Mouse (Mus musculus) gastrocnemius, adult 8-10 months (tissue): Measurements from ENCODE around the gene Ctnnbl1. TPM values are rescaled to one million over a fixed set of nuclear protein-coding genes. Genes with fewer than 3 reads are reported as not detected.

Source experiments
- DNase-seq, 2 experiments: peaks; one replicate each; pipeline ENCODE4 v3.0.0; 2022; ENCODE audit warnings: low spot score in 2 of 2
- total RNA-seq, 4 experiments: library from RNA; stranded (reverse); gene quantifications; 2 replicates each; pipeline ENCODE4 v1.2.4; 2022

The Ctnnbl1 gene
- total RNA-seq, 4 experiments from 2014 or later, result 9.3 to 12.8 (median 11.1) TPM

DNA sequence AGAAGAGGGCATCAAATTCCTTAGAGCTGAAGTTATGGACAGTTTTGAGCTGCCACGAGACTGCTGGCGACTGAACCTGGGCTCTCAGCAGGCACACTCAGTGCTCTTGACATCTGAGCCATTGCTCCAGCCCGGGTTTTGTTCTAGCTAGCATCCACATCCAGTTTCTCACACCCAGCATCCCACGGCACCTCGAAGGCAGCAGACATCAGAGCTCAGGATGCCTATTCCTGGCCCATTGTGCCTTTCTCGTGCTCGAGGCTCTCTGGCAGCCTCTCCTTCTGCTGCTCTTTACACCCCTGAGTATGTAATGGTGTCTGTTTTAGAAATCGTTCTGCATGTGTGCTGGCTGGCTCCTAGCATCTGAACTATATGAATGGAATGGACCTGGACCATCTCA, 13.3 kb downstream of the Ctnnbl1 start:
- DNase-seq, result no peak

DNA sequence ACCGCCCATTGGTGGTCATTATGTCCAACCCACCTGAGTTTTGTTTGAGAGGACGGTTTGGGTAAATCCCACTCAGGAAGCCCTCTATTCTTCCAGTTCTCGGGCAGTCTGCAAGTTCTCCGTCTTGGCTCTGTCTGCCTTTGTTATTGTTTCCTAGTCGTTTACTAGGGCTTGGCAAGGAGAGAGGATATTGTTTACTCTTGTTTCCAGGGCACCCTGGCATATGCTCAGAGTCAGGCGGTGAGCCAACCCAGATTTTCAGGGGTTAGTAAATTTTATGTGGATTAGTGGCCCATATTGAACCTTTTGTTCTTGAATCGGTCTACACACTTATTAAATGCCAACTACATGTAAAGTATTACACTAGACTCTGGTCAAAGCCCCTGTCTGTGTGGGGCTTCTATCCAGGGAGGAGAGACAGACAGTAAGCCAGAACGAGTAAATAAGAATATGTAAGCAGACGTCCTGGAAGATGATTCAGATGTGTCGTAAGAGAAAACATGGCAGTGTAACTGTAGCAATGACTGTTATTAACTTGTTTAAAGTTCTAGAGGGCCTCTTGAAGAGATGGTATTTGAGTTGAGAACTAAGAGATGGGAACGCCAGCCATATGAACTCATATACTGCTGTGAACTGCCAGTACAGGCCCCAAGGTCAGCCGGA, 13.9 kb downstream of the Ctnnbl1 start:
- no peak for DNase-seq

DNA sequence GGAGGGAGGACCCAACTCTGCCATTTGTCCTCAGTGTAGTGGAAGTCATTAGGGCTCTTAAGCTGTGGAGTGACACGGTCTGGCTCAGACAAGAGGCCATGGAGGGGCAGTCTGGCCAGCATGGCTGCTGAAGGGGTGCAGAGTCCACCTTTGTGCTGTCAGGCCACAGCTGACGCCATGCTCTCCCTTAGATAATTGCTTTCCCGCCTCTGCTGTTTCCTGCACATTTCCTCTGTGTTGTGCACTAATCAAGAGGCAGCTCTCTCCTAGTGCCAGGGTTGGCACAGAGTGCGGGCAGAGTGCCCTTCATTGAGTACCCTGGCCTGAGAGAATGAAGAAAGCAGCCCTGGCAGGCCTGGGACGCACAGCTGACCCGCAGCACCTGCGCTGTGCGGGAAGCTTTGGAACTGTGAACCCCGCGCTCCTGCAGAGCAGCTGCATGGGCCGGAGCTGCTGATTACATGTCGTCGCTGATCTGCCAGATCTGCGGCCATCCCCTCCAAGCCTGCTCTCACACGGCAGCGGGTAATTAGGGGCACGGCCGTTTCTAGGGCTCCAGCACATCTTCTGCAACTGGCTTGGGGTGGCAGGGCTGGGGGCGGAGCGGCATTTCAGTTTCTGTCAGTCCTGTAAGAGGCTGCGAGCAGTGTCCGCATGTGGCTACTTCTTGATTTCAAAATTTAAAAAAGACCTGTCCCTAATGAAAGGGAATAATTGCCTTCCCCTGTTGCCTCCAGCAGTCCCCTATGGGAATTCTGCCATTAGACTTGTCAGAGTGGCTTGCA, 14.6 kb downstream of the Ctnnbl1 start:
- peak in 1 of 2 experiments; percentile 40 for DNase-seq

DNA sequence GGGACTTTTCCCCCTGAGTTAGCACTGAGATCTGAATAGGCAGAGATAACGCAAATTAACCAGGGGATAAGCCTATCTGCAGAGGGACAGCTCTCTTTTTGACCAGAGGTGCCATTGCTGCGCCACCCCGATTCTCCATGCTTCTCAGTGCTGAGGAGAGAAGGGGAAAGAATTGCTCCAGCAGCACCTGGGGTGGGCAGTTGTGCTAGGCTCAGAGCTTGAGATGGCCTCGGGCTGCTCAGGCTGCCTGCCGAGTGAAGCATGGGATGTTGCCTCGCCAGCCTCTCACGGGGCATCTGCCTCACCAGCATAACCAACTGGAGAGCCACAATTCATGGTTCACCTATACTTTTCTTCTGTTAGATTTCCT, 15.2 kb downstream of the Ctnnbl1 start:
- no peak for DNase-seq

DNA sequence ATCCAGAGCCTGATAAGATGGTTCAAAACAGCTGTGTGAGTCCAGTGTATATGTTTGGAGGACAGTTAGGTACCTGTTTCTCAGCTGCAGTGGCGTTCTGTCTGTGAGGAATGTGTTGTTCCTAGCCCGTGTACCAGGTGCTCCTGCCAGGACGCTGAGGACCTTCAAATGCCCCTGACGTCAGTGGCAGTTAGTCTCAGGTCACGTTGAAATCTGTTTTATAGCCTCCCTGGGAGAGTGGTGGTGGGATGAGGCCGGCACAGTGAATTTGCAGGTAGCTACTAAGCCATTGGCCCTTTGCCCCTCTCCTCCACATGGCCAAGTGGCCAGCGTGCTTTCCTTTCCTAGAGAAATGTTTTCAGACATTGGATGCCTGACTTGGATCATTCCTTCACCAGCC, 18.6 kb downstream of the Ctnnbl1 start:
- DNase-seq, result no peak

DNA sequence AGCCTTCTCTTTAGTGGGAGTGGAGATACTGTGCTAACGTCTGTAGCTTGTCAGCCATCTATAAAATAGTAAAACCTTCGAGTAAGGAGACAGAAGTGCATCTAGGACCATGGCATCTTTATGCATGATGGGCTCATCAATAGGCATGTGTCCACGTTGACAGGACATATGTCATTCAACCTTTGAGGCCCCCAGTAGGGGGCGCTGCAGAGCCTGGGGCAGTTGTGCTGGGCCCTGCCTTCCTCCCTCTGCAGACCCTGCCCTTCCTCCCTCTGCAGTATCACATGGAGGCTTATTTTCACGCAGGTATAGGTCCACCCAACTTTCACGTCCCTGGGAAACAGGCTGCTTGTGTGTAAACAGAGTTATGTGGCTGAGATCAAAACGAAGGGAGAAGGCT, 19.0 kb downstream of the Ctnnbl1 start:
- DNase-seq, result no peak

DNA sequence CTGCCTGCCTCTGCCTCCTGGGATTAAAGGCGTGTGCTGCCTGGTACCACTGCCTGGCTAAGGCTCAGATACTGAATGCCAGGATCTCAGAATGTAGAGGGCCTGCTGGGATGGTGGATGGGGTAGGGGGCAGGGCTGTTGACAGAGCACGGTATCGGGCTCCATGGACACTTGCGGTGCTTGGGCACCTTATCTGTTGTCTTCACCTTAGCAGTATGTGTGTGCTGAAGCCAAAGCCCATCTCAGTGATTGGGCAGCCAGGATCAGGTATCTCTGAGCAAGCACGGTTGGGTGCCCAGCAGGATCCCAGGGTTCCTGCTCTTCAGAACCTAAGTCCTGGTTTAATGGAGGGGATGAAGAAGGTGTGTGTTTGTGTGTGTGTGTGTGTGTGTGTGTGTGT, 21.2 kb downstream of the Ctnnbl1 start:
- no peak for DNase-seq

DNA sequence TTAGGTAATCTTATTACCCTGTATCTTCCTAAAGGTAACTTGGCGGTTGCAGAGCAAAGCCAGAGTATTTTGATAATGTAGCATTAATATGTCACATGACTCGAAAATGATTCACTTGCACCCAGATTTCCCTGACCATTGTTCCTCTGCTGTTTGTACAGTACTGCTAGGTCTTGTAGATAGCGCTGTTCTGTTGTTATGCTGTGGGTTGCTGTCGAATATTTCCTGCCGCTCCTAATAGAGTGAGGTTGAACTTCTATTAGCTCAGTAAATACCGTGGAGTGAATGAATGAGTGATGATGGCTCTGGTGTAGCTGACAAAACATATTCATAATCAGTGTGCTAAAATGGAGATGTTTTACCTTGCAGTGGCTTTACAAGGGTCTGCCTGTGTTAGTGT, 22.5 kb downstream of the Ctnnbl1 start:
- DNase-seq, result no peak

DNA sequence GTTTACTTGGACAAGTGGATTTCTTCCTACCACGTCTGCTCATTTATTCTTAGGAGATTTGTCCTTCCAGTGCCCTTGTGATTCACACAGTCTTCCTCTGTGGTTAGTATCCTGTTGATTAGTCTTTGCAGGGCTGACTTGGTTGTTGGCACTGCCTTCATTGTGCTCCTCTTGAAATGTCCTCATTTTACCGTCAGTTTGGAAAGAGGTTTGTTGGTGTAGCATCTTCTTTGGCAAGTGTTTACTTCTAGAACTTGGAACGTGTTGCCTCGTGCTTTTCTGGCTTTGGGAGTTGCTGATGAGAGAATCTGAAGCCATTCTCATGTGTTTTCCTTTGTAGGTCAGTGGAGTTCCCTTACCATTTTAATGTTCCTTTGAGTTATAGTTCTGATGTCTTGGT, 25.7 kb downstream of the Ctnnbl1 start:
- DNase-seq, result no peak

DNA sequence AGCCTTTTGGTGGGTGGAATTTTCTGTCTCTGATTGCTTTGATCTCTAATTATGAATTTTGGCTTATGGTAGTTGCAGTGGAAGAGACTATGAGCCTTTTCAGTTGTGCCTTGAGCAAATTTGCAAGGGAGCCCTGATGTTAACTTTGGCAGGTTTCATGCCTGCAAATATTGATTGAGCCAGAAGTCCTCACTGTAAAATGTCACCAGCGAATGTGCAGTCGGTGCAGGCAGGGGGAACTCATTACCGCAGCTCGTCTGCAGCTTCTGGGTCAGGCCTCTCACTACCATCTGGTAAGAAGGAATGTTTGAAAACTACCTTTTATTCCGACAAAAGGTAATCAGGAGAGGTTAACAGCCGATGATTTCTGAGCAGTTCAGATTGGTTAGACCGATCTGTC, 29.4 kb downstream of the Ctnnbl1 start:
- DNase-seq, result no peak

DNA sequence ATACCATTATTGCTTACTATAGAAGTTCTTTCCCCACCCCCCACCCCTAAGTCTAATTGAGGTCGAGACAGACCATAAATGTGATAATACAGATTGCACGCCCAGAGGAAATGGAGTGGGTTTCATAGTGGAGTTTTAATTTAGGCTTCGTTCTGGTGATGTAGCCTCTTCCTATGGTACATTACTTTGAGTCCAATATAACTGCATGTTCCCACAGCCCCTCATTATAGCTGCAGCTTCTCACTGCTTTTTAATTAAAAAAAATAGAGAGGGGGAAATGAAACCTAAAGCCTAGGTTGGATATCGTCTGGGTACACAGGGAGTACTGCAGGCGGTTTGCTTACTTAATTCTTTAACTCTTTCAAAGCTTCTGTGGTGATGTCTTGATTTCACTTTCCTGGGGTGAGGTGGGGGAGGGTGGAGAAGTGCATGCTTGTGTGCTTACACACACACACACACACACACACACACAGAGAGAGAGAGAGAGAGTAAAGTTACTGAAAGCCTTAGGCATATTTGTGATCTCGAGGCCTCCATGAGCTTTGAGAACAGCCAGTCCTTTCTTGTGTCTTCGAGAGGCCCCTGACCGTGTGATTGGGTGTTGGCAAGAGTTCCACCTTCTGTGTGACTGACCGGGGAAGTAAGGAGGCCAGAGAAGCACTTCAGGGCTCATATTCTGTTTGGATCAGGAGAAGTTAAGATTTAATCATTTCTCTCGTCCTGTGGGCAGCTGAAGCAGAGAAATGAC, 31.7 kb downstream of the Ctnnbl1 start:
- no peak for DNase-seq

DNA sequence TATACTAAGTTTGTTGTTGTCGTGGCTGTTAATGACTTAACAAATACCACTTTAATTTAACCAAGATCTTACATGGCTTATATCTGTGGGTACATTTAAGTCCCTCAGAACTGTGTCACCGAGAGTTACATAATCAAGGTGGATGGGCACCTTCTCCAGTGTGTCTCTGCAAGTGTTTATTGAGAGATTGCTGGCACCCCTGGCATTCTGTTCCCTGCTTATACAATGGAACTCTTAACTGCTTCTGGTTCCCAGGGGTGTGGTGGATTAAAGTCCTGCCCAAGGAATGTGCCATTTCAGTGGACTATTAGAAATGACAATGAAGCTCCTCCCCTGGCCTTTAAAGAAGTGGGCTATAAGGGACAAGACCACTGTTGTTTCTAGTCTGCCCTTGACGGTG, 33.6 kb downstream of the Ctnnbl1 start:
- DNase-seq, result no peak

DNA sequence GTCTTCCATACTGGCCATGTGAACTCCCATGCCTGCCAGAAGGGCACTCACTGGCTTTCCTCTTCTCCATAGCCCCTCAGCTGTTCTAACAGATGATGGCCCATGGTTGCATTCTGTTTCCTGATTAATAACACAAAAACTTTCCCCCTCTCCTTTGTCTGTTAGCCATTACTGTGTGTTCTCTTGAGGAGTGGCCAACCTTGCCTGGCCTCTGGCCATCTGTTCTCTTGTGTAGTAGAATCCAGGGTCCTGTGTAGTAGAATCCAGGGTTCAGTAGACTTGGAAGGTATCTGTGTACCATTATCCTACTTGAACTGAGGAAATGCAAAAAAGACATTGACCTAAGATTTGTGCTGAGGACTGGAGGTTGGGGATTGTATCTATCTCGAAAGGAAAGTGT, 36.5 kb downstream of the Ctnnbl1 start:
- DNase-seq, result no peak

DNA sequence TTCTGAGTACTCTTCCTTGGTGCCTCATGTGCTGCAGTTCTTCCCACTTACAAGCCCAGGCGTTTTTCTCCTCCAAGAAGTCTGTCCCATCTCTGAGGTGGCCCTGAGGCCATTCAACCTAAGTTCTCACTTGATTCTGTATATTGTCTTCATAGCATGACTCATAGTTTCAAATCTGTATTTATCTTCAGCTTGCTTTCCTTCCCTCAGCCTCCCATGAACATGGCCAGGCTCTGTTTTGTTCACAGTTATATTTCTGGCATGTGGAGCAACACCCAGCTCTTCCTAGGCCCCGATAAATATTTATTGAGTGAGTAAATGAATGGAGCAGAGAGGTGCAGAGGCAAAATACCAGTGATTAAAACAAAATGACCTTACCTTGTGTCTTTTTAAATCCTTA, 38.8 kb downstream of the Ctnnbl1 start:
- DNase-seq, result no peak

DNA sequence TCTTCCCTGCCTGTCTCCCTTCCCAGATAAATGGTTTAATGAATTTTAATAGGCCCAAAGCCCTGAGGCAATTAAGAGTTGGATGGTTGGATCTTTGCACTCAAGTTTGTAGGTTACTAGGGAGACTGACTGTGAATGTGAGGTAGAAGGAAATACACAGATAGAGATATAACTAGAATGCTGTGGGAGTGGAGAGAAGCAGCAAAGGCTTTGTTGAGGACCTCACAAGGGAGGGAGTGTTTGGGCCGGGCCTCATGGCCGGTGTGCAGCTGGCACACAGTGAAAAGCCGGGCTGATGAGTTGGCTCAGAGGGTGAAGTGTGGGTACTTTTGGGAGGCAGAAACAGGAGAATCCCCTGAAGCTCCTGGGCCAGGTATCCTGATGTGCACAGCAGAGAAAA, 43.8 kb downstream of the Ctnnbl1 start:
- no peak for DNase-seq

DNA sequence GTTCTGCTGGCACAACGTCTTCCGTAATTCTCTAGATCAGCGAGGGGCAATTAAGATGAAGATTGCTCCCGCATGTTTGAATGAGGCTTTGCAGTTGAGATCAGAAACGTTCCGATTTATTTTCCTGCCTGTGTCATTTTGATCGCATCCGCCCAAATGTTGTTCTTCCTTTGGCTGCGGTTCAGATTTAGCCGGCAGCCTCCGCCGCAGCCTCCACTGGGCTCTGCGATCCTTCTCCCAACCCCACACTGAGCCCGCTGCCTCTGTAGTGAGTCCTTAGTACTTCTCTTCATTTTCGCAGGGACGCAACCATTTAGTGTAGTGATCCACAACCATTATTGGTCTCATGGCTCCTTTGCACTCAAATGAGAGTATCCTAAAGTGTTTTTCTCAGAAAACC, 46.0 kb downstream of the Ctnnbl1 start:
- no peak for DNase-seq

DNA sequence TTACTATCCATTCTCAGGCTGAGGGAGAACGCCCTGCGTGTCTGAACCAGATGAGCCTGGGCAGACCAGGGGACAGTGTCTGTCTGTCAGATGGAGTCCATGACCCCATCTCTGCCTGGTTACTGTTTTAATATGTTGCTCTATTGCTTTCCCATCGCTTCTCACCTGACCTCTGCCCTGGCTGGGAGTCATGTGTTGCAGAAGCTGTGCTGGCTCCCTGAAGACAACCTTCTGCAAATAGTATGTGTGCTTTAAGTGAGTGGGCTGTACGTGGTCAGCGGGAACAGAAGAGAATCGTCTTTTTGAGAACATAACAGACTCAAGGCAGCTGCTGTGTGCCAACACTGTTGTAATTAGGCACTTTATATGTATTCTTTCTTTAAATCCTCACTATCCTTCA, 47.0 kb downstream of the Ctnnbl1 start:
- DNase-seq, result no peak

DNA sequence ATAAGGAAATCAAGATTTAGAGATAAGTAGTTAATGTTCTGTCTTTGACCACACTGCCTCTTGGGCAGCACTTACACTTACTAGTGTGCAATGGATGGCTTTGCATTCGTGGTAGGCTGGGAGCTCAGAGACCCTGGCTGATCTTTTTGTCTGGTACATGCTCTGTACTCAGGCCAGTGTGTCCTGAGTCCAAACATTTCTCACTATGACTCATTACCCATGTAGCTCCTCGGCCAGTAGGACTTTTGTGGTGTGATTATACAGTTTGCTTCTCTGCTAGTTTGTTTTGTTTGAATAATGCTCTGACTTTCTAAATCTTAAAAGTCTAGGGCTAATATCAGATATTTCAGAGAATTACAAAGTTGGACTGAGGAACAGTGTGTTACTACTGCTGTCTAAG, 47.4 kb downstream of the Ctnnbl1 start:
- DNase-seq, result no peak

DNA sequence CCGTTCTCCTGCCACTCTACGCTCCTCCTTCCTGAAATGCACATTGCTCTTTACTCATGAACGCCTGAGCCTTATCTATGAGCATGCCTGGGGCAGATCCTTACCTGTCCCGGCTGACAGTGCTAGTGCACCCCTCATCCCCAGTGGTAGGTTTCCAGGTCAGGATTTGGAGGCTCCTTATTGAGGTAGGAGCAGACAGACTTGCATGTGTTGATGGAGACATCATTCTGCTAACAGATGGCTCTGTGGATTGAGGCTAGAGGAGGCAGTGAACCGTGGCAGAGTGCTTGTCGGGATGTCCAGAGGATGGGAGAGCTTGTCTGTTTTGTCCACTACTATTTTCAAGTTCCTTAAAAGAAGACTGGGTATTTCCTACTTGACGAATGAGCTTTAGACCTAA, 52.0 kb downstream of the Ctnnbl1 start:
- DNase-seq, result no peak

DNA sequence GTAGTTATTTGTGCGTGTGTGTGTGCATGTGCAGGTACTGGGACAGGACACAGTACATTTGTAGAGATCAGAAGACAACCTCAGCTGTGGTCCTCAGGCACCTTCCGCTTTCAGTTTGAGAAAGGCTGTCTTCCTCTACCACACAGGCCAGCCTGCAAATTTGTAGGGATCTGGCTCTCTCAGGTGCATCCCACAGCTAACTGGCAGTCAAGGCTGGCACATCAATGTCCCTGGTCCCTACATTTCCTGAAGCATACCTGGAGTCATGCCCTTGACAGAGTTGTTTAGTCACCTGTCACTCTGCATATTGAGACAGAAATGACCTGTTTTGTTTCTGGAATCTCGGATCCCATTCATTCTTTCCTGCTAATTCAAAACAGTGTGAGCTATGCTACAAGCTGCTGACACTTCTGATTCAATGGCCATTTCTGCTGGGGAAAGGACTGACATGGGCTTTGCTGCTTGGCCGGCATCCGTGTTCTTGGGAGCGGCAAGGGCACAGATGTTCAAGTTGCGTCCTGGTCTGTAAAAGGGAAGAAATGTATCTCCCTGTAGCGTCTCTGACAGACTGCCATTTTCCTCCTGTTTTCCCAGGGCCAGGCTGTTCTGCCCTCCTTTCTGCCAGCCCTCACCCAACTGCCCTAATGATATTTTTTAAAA, 53.8 kb downstream of the Ctnnbl1 start:
- DNase-seq, result no peak

DNA sequence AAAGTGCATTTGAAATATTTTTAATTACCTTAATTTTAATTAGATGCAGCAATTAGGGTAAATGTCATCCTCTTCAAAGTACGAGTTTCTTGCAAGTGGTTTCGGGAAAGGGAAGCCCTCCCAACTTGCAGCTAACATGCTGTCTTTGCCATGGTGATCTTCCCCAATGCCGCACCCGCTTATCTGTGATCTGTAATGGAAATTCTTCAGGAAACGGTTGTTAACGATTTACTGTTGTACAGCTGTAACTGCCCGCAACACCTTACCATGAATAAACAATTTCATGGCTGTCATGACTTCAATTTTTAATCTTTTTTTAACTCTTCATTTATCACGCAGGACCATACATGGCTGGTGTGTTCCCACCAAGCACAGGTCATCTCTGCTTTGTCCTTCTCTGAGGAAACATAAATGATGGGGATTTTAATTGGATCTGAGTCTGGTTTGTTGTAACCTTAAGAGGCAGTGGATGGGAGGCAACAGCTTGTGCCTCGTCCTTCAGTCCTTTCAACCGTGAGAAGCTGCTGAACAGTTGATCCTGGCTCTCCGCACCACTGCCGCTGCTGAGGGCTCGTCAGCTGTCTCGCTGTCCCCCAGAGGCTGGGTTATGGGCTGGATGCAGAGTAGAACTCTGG, 54.4 kb downstream of the Ctnnbl1 start:
- DNase-seq, result no peak
